Mouse (Mus musculus) midbrain, embryonic 11.5 days (tissue): Measurements from ENCODE around the gene En1. TPM values are rescaled to one million over a fixed set of nuclear protein-coding genes. Genes with fewer than 3 reads are reported as not detected.

Source experiments
- ATAC-seq: fragments of 200-750 bp; cut with Nextera tagmentation; 2 replicates; pipeline ENCODE4 v1.8.0; 2017; ENCODE audit warnings: moderate TSS enrichment, moderate library complexity; ENCODE audit not compliant: low FRiP score
- DNase-seq: peaks from one replicate; pipeline ENCODE4 v3.0.0; 2015; ENCODE audit warnings: low spot score; ENCODE audit errors: missing footprints
- H3K27ac ChIP-seq: fragments of 300-500 bp; sonication (generic); 2 replicates; pipeline ENCODE4 v1.5.1; 2014; ENCODE audit warnings: low read depth, low read length
- H3K27me3 ChIP-seq: fragments of 300-500 bp; sonication (generic); 2 replicates; pipeline ENCODE4 v1.6.1; 2014; ENCODE audit warnings: mild to moderate bottlenecking, low read length, moderate library complexity, mixed read lengths; ENCODE audit not compliant: control insufficient read depth, insufficient read depth
- H3K36me3 ChIP-seq: fragments of 300-500 bp; sonication (generic); 2 replicates; pipeline ENCODE4 v1.6.1; 2014; ENCODE audit warnings: mild to moderate bottlenecking, low read length, moderate library complexity, mixed read lengths; ENCODE audit not compliant: control insufficient read depth, insufficient read depth
- H3K4me1 ChIP-seq: fragments of 300-500 bp; sonication (generic); 2 replicates; pipeline ENCODE4 v1.6.1; 2014; ENCODE audit warnings: low read length; ENCODE audit not compliant: control insufficient read depth, insufficient read depth
- H3K4me2 ChIP-seq: fragments of 300-500 bp; sonication (generic); 2 replicates; pipeline ENCODE4 v1.6.1; 2014; ENCODE audit warnings: mild to moderate bottlenecking, moderate library complexity
- H3K4me3 ChIP-seq: fragments of 300-500 bp; sonication (generic); 2 replicates; pipeline ENCODE4 v1.5.1; 2014; ENCODE audit warnings: low read depth, low read length
- H3K9ac ChIP-seq: fragments of 300-500 bp; sonication (generic); 2 replicates; pipeline ENCODE4 v1.6.1; 2014; ENCODE audit warnings: low read length
- H3K9me3 ChIP-seq: fragments of 300-500 bp; sonication (generic); 2 replicates; pipeline ENCODE4 v1.6.1; 2016; ENCODE audit warnings: low read length; ENCODE audit not compliant: control insufficient read depth
- WGBS: fragments of 180-500 bp; shearing (Covaris S2); extraction: QIAGEN DNeasy Blood & Tissue Kit; methylation state at CpG from one replicate; pipeline ENCODE4 v1.1.7; 2014; 5-methylcytosine and 5-hydroxymethylcytosine counted together
- polyA plus RNA-seq: library from polyadenylated mRNA; unstranded; fragments of >200 nt; fragmentation: Nextera tagmentation; extraction: Ambion mirVana; gene quantifications from 2 replicates; pipeline ENCODE4 v1.2.1, GENCODE M21; 2014

En1 gene
- 6.5 and 8.2 TPM in 2 replicates for polyA plus RNA-seq

DNA sequence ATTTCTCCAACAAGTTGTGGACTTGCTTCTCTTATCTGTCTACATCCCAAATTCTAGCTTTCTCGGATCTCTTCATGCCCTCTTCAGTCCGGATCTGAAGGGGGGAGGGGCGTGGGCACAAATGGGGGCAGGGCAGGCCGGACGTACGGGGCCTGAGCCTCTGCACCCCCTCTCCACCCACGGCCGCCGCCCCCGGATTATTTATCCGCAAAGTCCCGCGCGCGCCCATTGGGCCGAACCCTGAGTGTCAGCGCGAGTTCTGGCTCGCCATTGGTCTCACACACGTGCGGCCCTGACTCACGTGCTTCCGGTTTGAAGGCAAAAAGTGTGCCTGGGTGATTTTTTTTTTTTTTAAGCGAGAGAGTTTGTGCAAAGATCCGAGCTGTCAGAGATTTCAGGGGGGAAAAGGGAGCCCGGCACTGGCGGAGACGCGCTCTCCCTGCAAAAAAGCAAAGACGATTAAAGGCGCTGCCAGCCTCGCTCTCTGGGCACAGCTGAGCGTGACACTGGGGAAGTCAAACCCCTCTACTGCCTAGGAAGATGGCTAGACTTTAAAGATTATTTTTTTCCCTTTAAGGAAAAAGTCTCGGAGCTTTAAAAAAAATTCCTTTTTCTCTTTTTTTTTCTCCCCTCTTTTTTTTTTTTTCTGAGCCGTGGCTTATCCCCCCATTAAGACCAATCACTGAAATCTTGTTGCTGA lies at the start of gene En1:
En1 (plus strand) TSS at position 388 of the 700 bp plus-strand sequence.
- H3K9ac ChIP-seq: peak within 1 kb of the TSS; percentile 80
- WGBS: under 1% methylated on average over 35 of the region's 35 CpGs
- H3K4me2 ChIP-seq: peak within 1 kb of the TSS; percentile 82
- H3K9me3 ChIP-seq: no peaks in the 10 kb centered on the region
- H3K4me1 ChIP-seq: peaks cover 12% of the 10 kb centered on the region
- H3K36me3 ChIP-seq: no peaks in the 10 kb centered on the region
- ATAC-seq (peak; percentile 80), DNase-seq (peak; percentile 95)
- H3K27me3 ChIP-seq: peaks cover 80% of the 10 kb centered on the region
- peak within 1 kb of the TSS; percentile 82 for H3K27ac ChIP-seq
- peak within 1 kb of the TSS; percentile 57 for H3K4me3 ChIP-seq

DNA sequence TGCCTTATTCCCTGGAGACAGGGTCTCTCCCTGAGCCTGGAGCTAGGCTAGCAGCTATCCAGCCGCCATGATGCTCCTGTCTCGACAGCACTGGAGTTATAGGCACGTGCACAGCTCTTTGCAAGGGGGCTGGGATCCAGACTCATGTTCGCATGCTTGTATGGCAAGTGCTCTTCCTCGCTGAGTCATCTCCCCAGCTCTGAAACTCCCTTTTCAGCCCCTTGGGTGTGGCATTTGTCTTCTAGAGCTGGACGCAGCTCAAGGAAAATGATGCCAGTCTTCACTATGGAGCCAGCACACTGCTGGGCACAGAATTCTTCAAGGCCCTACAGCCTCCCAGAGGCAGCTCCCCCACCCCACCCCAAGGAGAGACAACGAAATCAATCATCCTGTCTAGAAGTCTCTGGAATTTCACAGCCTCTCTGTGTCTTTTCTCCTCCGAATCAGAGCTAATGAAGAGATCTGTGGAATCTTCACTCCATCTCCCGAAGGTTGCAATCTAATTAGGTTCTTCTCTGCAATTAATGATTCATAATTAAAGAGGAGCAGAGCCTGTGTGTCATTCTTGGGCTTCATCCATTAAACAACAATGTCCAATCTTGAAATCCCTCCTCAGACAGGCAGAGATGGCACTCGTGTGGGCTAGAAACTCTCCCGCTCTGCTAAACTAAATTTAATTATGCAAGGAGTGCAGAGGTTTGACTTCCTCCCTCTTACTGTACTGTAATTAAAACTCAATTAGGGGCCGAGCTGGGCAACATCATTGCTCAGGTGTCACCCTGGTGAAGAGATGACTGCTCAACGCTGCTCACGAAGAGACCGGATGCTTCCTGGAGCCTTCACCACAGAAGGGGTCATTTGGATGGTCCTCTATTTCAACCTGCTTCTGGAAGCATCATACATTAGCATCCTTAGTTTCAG lies 45.0 kb upstream of the En1 start:
- Histone ChIP-seq H3K27me3 (no peaks in the 10 kb centered on the region), H3K9me3 (no peaks in the 10 kb centered on the region), H3K36me3 (no peaks in the 10 kb centered on the region), H3K4me1 (no peaks in the 10 kb centered on the region), H3K4me3 (no peak overlapping the region), H3K27ac (no peak overlapping the region), H3K4me2 (no peak overlapping the region), H3K9ac (no peak overlapping the region)
- no peak for DNase-seq
- WGBS: 85% methylated on average over 15 of the region's 15 CpGs
- ATAC-seq: no peak

DNA sequence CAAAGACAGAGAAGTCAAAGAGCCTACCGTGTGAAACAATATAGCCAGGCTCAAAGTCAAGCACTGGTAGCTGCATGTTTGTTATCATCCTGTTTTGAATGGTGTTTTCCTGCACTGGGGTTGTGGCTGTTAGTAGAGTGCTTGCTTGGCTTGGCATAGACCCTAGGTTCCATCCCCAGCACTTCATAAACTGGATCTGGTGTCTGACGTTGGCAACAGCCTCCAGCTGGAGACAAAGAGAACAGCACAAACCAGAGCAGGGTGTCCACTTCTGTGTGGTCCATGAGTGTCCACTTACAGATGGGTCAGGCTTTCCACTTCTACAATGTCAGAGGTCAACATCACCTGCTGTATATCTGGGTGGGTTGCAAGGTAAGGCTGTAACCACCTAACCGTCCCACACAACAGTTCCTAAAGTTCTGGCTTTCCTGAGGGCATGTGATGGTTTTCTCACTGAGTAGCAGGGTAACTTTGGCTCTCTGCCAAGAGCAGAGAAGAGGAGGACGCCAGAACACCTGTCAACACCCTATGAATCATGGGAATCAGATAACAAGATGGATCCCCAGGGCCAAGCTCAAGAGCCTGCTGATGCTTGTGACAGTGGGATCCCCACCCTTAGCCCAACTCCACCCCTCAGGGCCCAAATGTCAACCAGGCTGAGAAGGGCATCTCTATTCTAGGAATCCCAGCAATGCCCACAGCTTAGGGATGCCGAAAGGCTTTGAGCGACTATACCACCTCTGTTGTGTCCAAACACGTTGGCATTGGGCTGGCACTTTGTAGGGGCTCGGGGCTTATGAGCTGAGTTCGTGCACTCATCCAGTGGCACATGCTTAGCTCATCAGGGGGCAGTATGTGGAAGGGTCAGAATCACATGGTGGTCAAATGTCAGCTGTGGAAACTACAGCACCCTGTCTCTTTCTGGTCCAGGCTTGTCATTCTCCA lies 43.6 kb upstream of the En1 start:
- DNase-seq (no peak), ATAC-seq (no peak)
- no peaks in the 10 kb centered on the region for H3K9me3 ChIP-seq

DNA sequence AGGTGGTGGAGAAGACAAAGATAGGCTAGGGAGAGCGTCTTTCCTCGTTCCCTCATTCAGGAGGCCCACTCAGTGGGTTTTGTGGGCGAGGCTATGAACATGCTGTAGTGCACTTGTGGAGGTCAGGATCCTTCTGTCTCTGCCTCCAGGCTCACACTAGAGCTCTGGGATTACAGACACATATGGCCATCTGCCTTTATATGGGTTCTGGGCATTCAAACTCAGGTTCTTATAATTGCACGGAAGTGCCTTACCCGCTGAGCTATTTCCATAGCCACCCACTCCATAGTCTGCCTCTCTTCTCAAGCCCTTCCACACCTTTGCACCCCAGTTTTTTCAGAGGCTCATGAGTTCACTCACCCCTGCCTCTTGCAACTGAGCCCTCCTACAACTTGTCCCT lies 42.3 kb upstream of the En1 start:
- no peak overlapping the region for H3K9ac ChIP-seq
- WGBS: 89% methylated on average over 5 of the region's 5 CpGs
- no peaks in the 10 kb centered on the region for H3K4me1 ChIP-seq
- DNase-seq: no peak
- H3K4me2 ChIP-seq: no peak overlapping the region
- H3K27ac ChIP-seq: no peak overlapping the region
- H3K36me3 ChIP-seq: no peaks in the 10 kb centered on the region
- no peaks in the 10 kb centered on the region for H3K9me3 ChIP-seq
- ATAC-seq: no peak
- no peaks in the 10 kb centered on the region for H3K27me3 ChIP-seq
- no peak overlapping the region for H3K4me3 ChIP-seq

More for the DNA sequence above, 43.6 kb upstream of the En1 start:
- no peak overlapping the region for H3K4me2 ChIP-seq
- H3K4me1 ChIP-seq: no peaks in the 10 kb centered on the region
- H3K36me3 ChIP-seq: no peaks in the 10 kb centered on the region
- no peak overlapping the region for H3K4me3 ChIP-seq
- no peak overlapping the region for H3K27ac ChIP-seq
- H3K27me3 ChIP-seq: no peaks in the 10 kb centered on the region
- 81% methylated on average over 9 of the region's 9 CpGs for WGBS
- no peak overlapping the region for H3K9ac ChIP-seq

DNA sequence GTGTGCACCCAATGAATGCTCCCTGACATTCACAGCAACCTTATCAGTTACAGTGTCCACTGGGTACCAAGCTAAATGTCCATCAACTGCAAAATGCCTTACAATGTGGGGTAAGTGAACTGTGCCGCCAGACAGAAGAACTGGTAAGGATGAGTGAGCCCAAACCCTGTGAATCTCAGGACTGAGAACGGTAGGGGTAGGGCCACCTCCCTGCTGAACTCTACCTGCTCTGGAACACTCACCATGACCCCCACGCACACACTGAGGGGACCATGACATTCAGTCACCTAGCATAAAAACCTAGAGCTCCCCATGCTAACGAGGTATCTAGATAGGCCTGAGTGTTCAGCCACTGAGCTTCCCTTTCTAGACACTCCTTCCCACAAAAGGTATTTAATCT lies 20.9 kb upstream of the En1 start:
- no peaks in the 10 kb centered on the region for H3K36me3 ChIP-seq

DNA sequence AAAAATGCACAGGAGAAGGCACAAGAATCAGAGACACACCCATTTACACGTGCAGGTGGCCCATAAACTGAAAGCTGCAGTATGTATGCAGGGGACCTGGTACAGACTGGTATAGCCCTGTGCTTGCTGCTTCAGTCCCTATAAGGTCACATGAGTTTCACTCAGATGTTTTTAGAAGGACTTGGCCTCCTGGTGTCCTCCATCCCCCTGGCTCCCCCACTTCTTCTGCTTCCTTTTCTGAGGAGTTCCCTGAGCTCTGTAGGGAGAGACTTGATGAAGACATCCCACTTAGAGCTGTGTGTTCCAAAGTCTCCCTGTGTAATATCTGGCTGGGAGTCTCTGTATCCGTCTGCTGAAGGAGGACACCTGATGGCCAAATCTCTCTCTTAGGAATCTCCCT lies 16.7 kb upstream of the En1 start:
- no peak overlapping the region for H3K27ac ChIP-seq
- H3K4me2 ChIP-seq: no peak overlapping the region
- ATAC-seq (no peak), DNase-seq (no peak)
- no peaks in the 10 kb centered on the region for H3K9me3 ChIP-seq
- 45% methylated on average over 2 of the region's 2 CpGs for WGBS
- H3K27me3 ChIP-seq: no peaks in the 10 kb centered on the region; the same call in 1 of the 2 replicates
- no peaks in the 10 kb centered on the region for H3K4me1 ChIP-seq
- no peak overlapping the region for H3K4me3 ChIP-seq
- no peaks in the 10 kb centered on the region for H3K36me3 ChIP-seq
- no peak overlapping the region for H3K9ac ChIP-seq

More for the DNA sequence above, 20.9 kb upstream of the En1 start:
- 66% methylated on average over 4 of the region's 4 CpGs for WGBS
- Histone ChIP-seq H3K27me3 (no peaks in the 10 kb centered on the region), H3K4me1 (no peaks in the 10 kb centered on the region), H3K4me2 (no peak overlapping the region), H3K4me3 (no peak overlapping the region), H3K9me3 (no peaks in the 10 kb centered on the region), H3K9ac (no peak overlapping the region), H3K27ac (no peak overlapping the region)
- ATAC-seq: no peak
- DNase-seq: no peak

DNA sequence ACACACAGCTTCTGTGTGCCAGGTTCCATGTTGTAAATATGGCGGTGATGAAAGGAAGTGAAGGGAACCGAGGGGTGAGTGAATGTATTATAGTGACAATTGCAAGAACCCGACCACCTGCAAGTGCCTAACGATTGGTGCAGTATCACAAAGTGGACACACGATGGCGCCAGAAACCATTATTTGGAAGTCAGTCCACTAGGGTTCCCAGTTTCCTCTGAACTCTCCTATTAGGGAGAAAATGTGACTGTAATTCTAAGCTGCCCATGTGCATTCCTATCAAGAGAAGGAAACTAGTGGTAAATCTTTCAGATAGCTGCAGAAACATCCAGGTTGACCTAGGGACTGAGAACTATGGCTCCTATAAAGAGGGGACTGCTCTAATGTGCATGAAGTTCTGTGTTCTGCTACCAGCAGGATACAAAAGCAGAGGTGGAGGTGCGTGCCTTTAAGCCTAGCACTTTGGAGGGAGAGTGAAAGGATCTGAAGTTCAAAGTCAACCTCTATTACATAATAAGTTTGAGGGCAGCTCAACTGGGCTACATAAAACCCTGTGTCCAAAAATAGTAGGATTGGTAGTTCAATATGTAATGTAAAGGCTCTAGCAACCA lies 15.6 kb upstream of the En1 start:
- Histone ChIP-seq H3K9me3 (no peaks in the 10 kb centered on the region), H3K27ac (no peak overlapping the region), H3K36me3 (no peaks in the 10 kb centered on the region), H3K27me3 (peaks cover 6% of the 10 kb centered on the region), H3K9ac (no peak overlapping the region), H3K4me2 (no peak overlapping the region), H3K4me1 (no peaks in the 10 kb centered on the region), H3K4me3 (no peak overlapping the region)
- WGBS: 11% methylated on average over 7 of the region's 7 CpGs
- DNase-seq (peak; percentile 98), ATAC-seq (peak; percentile 57)

DNA sequence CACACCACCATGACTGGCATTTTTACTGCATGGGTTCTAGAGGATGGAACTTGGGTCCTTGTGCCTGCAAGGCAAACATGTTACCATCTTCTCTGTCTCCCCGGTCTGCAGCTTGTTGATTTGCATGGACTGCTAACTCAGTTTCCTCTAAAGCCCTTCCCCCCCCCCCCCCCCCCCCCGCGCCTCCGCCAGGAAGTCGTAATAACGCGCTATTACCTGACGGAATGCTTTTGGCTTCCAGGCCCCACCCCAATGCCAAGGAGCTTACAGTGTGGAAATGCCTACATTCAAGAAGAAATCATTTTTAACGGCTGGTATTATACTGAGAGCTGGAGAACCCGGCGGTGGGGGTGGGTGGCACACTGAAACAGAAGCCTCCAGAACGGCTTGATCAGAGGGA lies 14.8 kb upstream of the En1 start:
- H3K27ac ChIP-seq: no peak overlapping the region
- no peaks in the 10 kb centered on the region for H3K4me1 ChIP-seq
- no peaks in the 10 kb centered on the region for H3K36me3 ChIP-seq
- ATAC-seq (no peak), DNase-seq (no peak)
- H3K9me3 ChIP-seq: no peaks in the 10 kb centered on the region
- peaks cover 13% of the 10 kb centered on the region for H3K27me3 ChIP-seq
- 78% methylated on average over 9 of the region's 12 CpGs for WGBS
- no peak overlapping the region for H3K9ac ChIP-seq
- no peak overlapping the region for H3K4me2 ChIP-seq
- no peak overlapping the region for H3K4me3 ChIP-seq
